Mouse (Mus musculus): Measurements from ENCODE around the gene Dnm3.

GRCm38 (mm10) chr1:162477246-162478209, at the start of gene Dnm3:
- TF ChIP-seq CTCF (IDR thresholded peaks at IDR 0.05; ENCODE audit: insufficient read depth, low read depth, low read length) = no peak
- peak; percentile 85 for TF ChIP-seq POLR2A (IDR thresholded peaks at IDR 0.05; ENCODE audit: insufficient read depth, low read depth, low read length)

All from olfactory bulb, adult 2 months (tissue).